Mouse (Mus musculus) adrenal gland, postnatal 14 days (tissue): ENCODE measurements around the gene Fbxl17. TPM values are rescaled to one million over a fixed set of nuclear protein-coding genes. Genes with fewer than 3 reads are reported as not detected.

ENCODE experiments used
- DNase-seq: peaks from one replicate; pipeline ENCODE4 v3.0.0; 2021; ENCODE audit warnings: mixed read lengths
- total RNA-seq: library from RNA; stranded (reverse); gene quantifications from 2 replicates; pipeline ENCODE4 v1.2.3, GENCODE M21; 2021

Fbxl17 gene
- total RNA-seq, 1 experiment from 2014 or later = 30.8 TPM

- DNase-seq = no peak
These were observed 334.0 kb downstream of the Fbxl17 start for GRCm38 (mm10) chr17:63165847-63166246.

- no peak for DNase-seq
These were observed 335.5 kb downstream of the Fbxl17 start for GRCm38 (mm10) chr17:63164289-63164688.

- DNase-seq = no peak
These were observed 337.9 kb downstream of the Fbxl17 start for GRCm38 (mm10) chr17:63161953-63162352.

DNA sequence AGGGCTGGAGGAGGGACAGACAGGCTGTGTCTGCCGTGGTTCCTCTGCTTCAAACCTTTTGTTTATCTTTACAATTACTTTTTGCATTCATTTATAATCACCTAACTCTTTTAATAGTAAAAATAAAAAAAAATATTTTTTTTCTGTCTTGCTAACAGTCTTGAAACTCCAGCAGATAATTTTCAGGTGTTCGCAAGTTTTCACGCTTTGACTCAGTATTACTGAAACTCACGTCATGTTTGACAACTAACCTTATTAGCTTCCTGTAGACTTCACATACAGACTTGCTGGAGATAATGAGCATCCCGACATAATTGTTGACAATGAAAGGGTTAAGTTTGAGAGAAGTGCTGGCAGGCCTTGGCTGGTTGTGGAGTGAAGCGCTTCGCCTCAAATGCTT, 340.6 kb downstream of the Fbxl17 start:
- no peak for DNase-seq

GRCm38 (mm10) chr17:63158436-63158835, 341.4 kb downstream of the Fbxl17 start:
- DNase-seq = no peak

GRCm38 (mm10) chr17:63157906-63158305, 341.9 kb downstream of the Fbxl17 start:
- DNase-seq = peak; percentile 21

GRCm38 (mm10) chr17:63157019-63157418, 342.8 kb downstream of the Fbxl17 start:
- DNase-seq = no peak

- no peak for DNase-seq
These were observed 353.3 kb downstream of the Fbxl17 start for GRCm38 (mm10) chr17:63146514-63146913.

DNA sequence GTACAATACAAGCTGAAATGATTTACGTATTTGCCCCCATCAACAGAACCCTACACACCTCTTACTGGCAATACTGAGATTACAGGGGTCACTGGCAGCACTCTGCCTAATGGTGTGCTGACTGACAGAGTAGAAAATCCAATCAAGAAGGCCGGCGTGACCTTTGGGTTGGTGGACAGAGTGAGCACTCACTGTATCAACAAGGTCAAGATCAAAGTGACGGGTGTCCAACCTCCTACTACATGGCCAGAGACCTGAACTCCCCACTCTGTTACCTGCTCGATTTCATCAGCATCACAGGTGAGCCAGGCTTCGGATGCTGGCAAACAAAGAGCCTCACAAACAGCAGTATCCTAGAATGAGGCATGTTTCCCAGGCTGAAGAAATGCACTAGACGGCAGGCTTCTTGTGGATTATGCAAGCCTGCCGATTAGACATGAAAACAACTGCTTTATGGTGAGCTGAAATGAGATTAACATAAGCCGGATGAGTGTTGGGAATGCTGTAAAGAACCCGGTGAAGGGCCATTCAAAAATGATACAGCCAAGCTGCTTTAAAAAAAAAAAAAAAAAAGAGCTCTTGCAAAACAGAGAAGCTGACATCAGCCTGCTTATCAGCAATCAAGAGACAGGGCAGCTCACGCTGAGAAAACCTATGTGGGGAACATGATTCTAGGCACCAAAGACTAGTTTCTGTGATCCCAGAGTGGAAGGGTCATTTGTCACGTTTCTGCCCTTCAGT, 353.9 kb downstream of the Fbxl17 start:
- DNase-seq = peak; percentile 22

DNA sequence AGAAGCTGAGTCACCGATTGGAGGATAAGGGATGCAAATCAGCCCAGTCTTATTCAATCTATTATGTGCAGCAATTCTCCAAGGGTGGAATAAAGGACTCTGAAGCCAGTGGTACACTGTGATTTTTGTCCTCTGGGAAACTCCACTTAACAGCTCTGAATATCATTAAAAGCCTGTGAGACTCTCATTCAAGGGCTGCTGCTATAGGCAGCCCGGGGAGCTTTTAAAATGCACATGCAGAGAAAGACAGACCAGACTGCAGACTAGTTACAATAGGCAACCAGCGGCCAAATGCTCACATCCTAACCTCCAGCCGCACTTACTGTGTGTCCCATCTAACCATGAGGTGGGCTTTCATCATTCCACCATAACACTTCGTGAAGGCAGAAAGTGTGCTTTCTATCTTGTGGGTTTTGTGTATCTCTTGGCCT, 354.5 kb downstream of the Fbxl17 start:
- DNase-seq = no peak

DNA sequence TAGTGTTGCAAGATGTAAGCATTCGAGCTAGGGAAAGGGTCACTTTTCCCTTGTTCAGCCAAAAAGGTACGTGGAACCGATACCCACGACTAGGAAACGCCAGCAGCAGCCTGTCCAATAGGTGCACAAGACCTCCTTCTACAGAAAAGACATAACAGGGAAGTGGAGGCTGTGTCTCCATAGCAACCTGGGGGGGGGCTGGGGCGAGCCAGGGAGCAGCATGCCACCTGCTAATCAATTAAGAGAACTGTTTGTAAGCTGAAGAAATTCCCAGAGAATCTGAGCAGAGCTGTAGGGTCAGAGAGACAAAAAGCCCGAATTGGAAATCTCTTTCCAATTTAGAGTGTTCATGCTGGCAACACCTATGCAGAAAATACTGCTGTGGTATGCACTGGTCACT, 356.0 kb downstream of the Fbxl17 start:
- DNase-seq = no peak

DNA sequence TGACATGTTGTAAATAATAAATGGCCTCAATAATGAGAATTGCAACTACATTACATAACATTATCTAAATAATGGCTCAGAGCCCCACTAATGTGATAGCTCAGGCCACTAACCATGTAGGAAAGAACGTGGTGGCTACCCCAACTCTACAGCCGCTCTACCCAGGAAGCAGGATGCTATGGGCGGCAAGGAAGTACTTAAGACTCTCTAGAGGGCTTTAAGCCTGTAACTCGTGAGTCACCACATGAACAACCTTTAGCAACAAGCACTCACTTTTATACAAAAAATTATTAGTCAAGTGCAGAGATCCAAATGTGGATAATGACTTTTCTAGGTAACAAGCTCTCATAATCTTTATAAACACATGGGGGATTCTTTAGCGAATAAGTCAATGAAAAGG, 365.0 kb downstream of the Fbxl17 start:
- no peak for DNase-seq

- no peak for DNase-seq
These were observed 377.4 kb downstream of the Fbxl17 start for GRCm38 (mm10) chr17:63122427-63122826.

- DNase-seq = peak; percentile 35
These were observed 380.1 kb downstream of the Fbxl17 start for GRCm38 (mm10) chr17:63119701-63120100.

DNA sequence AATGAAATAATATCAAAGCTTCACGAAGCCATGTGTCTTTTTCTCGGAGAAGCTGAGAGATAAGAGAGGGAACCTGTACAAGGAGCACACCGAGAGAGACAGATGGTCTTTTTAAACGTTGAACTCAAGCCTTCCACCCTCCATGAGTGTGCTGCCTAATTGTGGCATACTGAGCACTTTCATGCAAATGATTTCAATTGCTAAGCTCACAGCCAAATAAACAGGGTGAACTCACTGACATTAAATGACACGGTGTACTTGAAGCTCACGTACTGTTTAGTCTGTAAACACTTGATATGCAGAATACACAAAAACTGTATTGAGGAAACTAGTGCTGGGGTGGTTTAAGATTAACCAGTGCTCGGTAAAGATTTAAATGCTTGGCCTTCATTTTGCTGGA, 380.7 kb downstream of the Fbxl17 start:
- no peak for DNase-seq

DNA sequence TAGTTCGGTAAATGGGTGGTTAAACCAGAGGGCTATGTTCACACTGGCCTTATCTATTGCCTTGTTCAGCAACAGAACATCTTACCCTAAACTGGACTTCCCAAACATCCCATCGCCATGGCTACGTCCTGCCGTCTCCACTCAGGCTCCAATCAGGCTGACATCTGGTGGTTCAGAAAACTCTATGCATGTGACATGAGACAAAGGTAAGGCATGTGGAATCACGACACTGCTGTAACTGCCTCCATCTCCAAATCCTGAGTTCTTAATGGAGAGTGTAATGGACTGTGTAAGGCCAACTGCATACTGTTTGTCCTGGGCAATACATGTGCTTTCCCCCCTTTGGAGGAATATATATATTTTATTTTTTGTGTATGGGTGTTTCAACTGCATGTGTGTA, 382.7 kb downstream of the Fbxl17 start:
- no peak for DNase-seq

- no peak for DNase-seq
These were observed 385.3 kb downstream of the Fbxl17 start for GRCm38 (mm10) chr17:63114399-63115085.

- no peak for DNase-seq
These were observed 387.0 kb downstream of the Fbxl17 start for GRCm38 (mm10) chr17:63112826-63113225.

GRCm38 (mm10) chr17:63110994-63111393, 388.8 kb downstream of the Fbxl17 start:
- DNase-seq = peak; percentile 22

DNA sequence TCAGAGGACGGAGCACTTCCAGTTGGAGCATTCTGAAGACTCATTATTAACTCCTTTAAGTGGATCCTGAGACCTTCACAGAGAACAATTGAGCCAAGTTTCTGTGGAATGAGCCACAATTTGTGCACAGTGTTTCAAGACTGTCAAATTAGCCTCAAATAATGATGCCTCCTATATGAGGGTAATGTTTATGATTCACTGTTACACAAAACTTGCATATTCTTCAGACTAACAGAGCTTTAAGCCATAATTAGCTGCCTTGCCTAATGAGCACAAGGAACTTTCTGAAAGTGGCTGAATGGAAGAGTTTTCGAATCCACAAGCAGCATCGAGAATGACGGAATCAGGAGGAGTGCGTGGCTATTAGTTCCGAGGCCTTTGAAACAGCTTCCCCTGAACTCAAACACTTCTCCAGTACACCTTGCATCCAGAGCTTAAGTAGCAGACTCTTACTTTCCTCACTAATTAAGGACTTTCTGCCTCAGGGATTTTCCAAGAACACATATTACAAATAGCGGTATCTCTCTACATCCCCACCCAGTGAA, 389.5 kb downstream of the Fbxl17 start:
- no peak for DNase-seq

DNA sequence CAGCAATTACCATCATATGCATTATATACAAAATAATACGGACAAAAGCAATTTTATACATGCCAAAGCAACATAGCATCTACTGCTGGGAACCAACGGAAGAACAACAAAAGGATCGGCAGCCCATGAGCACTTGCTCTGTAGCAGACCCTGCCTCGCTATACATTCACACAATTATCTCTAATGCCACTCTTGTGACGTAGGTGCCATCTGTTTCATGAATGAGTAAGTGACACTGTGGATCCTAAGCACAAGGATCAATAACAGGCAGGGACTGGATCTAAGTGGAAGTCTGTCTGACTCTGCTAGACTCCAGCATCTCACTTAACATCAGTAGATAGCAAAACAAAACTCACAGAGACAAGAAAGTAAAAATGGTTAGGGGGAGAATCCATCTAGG, 391.8 kb downstream of the Fbxl17 start:
- DNase-seq = no peak

DNA sequence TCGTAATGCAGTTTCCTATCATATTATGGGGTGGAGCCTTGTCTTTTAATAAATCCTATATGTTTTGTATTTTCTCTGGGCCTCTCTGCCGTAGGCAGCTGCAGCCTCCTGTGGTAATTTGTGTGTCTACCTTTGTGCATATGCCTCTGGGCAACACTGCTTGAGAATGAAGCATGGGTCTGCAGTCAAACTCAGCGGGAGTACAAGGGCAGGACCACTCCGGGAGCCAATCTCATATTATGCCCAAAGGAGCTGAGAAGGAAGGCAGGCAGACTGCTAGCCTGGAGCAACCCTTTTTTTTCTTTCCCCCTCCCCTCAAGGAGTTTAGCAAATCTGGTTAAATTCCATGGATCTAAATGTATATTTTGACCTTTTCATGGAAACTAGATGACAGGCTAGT, 392.3 kb downstream of the Fbxl17 start:
- DNase-seq = no peak

- no peak for DNase-seq
These were observed 404.3 kb downstream of the Fbxl17 start for GRCm38 (mm10) chr17:63095553-63095952.

DNA sequence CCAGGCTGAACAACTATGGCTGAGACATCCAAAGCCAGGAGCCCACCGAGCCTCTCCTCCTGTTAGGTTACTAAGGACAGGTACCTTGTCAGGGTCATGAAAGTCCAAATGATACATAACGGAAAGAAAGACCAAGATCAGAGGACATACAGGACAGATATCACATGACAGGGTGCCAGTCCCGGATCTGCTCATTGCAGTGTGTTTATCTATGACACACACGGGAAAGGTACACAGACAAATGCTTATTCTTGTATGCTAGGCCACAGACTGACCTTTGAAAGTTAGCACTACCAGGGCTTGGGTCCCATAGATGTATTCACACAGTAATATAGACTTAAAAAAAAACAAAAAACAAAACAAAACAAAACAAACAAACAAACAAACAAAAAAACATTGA, 404.8 kb downstream of the Fbxl17 start:
- DNase-seq = no peak
